Mouse (Mus musculus) kidney, embryonic 16.5 days (tissue): ENCODE results near the gene Entpd7. TPM values are rescaled to one million over a fixed set of nuclear protein-coding genes. Genes with fewer than 3 reads are reported as not detected.
A peak's percentile ranks its signal among the peaks of the same experiment; 100 is the strongest.

Experiments used
- ATAC-seq: fragments of 200-750 bp; cut with Nextera tagmentation; 2 replicates; pipeline ENCODE4 v1.8.0; 2017; ENCODE audit warnings: moderate TSS enrichment; ENCODE audit not compliant: low FRiP score, low TSS enrichment
- H3K27ac ChIP-seq: fragments of 300-500 bp; sonication (generic); 2 replicates; pipeline ENCODE4 v1.5.1; 2014; ENCODE audit warnings: low read length
- H3K27me3 ChIP-seq: fragments of 300-500 bp; sonication (generic); 2 replicates; pipeline ENCODE4 v1.6.1; 2014; ENCODE audit warnings: low read length, control low read depth, mixed read lengths; ENCODE audit not compliant: insufficient read depth
- H3K36me3 ChIP-seq: fragments of 300-500 bp; sonication (generic); 2 replicates; pipeline ENCODE4 v1.6.1; 2014; ENCODE audit warnings: low read length, control low read depth, mixed read lengths; ENCODE audit not compliant: insufficient read depth
- H3K4me1 ChIP-seq: fragments of 300-500 bp; sonication (generic); 2 replicates; pipeline ENCODE4 v1.6.1; 2014; ENCODE audit warnings: low read length, control low read depth, mixed read lengths; ENCODE audit not compliant: insufficient read depth
- H3K4me2 ChIP-seq: fragments of 300-500 bp; sonication (generic); replicated peaks from 2 replicates; pipeline ENCODE4 v1.6.1; 2014; ENCODE audit warnings: low read depth, low read length
- H3K4me3 ChIP-seq: fragments of 300-500 bp; sonication (generic); 2 replicates; pipeline ENCODE4 v1.5.1; 2014; ENCODE audit warnings: mild to moderate bottlenecking, low read length
- H3K9ac ChIP-seq: fragments of 300-500 bp; sonication (generic); replicated peaks from 2 replicates; pipeline ENCODE4 v1.6.1; 2014; ENCODE audit warnings: low read length
- H3K9me3 ChIP-seq: fragments of 300-500 bp; sonication (generic); 2 replicates; pipeline ENCODE4 v1.6.1; 2016; ENCODE audit warnings: low read length, control low read depth
- WGBS: fragments of 180-500 bp; shearing (Covaris S2); extraction: QIAGEN DNeasy Blood & Tissue Kit; methylation state at CpG from one replicate; pipeline ENCODE4 v1.1.7; 2014; 5-methylcytosine and 5-hydroxymethylcytosine counted together
- polyA plus RNA-seq: library from polyadenylated mRNA; unstranded; fragments of >200 nt; fragmentation: Nextera tagmentation; extraction: Ambion mirVana; gene quantifications from 2 replicates; pipeline ENCODE4 v1.2.1, GENCODE M21; 2015

Entpd7 gene
- polyA plus RNA-seq, 1 experiment from 2014 or later, result 12.9 TPM

- Histone ChIP-seq H3K4me2 (no peak overlapping the region), H3K27me3 (no peaks in the 10 kb centered on the region), H3K4me3 (no peak overlapping the region), H3K9me3 (no peaks in the 10 kb centered on the region), H3K36me3 (peaks cover 18% of the 10 kb centered on the region), H3K27ac (no peak overlapping the region), H3K9ac (no peak overlapping the region), H3K4me1 (peaks cover 11% of the 10 kb centered on the region; the same call in 1 of the 2 replicates)
- WGBS, result 88% methylated on average over 5 of the region's 5 CpGs
- no peak for ATAC-seq
These were observed 8.3 kb downstream of the Entpd7 start for GRCm38 (mm10) chr19:43697666-43698370.

GRCm38 (mm10) chr19:43699021-43699762 lies 9.7 kb downstream of the Entpd7 start:
- peaks cover 9% of the 10 kb centered on the region; the same call in 1 of the 2 replicates for H3K4me1 ChIP-seq
- no peaks in the 10 kb centered on the region for H3K9me3 ChIP-seq
- 55% methylated on average over 11 of the region's 11 CpGs for WGBS
- ATAC-seq, result no peak
- H3K4me2 ChIP-seq, result no peak overlapping the region
- H3K27ac ChIP-seq, result no peak overlapping the region
- no peaks in the 10 kb centered on the region for H3K27me3 ChIP-seq
- peaks cover 18% of the 10 kb centered on the region for H3K36me3 ChIP-seq
- no peak overlapping the region for H3K9ac ChIP-seq
- no peak overlapping the region for H3K4me3 ChIP-seq

- Histone ChIP-seq H3K36me3 (peaks cover 18% of the 10 kb centered on the region), H3K27me3 (no peaks in the 10 kb centered on the region), H3K9ac (no peak overlapping the region), H3K9me3 (no peaks in the 10 kb centered on the region), H3K4me2 (no peak overlapping the region), H3K27ac (no peak overlapping the region), H3K4me1 (peaks cover 9% of the 10 kb centered on the region; the same call in 1 of the 2 replicates), H3K4me3 (no peak overlapping the region)
- ATAC-seq, result no peak
- 84% methylated on average over 6 of the region's 6 CpGs for WGBS
These were observed 10.3 kb downstream of the Entpd7 start for GRCm38 (mm10) chr19:43699763-43700155.

DNA sequence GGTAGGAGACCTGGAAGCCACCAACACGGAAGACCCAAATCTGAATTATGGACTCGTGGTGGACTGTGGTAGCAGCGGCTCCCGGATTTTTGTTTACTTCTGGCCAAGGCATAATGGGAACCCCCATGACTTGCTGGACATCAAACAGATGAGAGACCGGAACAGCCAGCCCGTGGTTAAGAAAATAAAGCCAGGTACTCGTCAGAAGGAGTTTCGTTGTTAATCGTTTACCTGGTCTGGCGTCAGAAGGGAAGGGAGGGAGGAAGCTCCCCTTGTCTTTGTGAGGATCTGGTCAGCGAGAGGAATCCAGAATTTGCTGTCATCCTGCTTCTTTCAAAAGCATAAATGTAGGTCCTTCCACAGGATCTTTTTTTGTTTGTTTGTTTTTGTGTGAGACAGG lies 14.7 kb downstream of the Entpd7 start:
- no peaks in the 10 kb centered on the region for H3K4me1 ChIP-seq

GRCm38 (mm10) chr19:43704787-43705497 lies 15.5 kb downstream of the Entpd7 start:
- Histone ChIP-seq H3K4me3 (no peak overlapping the region), H3K27ac (no peak overlapping the region), H3K4me2 (no peak overlapping the region), H3K9ac (no peak overlapping the region), H3K4me1 (no peaks in the 10 kb centered on the region), H3K27me3 (no peaks in the 10 kb centered on the region), H3K36me3 (peaks cover 38% of the 10 kb centered on the region), H3K9me3 (no peaks in the 10 kb centered on the region)
- peak; percentile 54; the same call in 1 of the 2 replicates for ATAC-seq
- 71% methylated on average over 17 of the region's 17 CpGs for WGBS

More for the DNA sequence above, 14.7 kb downstream of the Entpd7 start:
- no peak overlapping the region for H3K4me3 ChIP-seq
- no peak for ATAC-seq
- no peak overlapping the region for H3K4me2 ChIP-seq
- 62% methylated on average over 11 of the region's 11 CpGs for WGBS
- H3K9me3 ChIP-seq, result no peaks in the 10 kb centered on the region
- no peak overlapping the region for H3K27ac ChIP-seq
- peaks cover 39% of the 10 kb centered on the region for H3K36me3 ChIP-seq
- no peaks in the 10 kb centered on the region for H3K27me3 ChIP-seq
- H3K9ac ChIP-seq, result no peak overlapping the region

- Histone ChIP-seq H3K4me2 (no peak overlapping the region), H3K27me3 (no peaks in the 10 kb centered on the region), H3K36me3 (peaks cover 21% of the 10 kb centered on the region), H3K9me3 (no peaks in the 10 kb centered on the region), H3K27ac (no peak overlapping the region), H3K9ac (no peak overlapping the region), H3K4me3 (no peak overlapping the region), H3K4me1 (peaks cover 12% of the 10 kb centered on the region; the same call in 1 of the 2 replicates)
- WGBS, result 96% methylated on average over 7 of the region's 7 CpGs
- ATAC-seq, result no peak
These were observed 18.7 kb downstream of the Entpd7 start for GRCm38 (mm10) chr19:43708206-43708605.

DNA sequence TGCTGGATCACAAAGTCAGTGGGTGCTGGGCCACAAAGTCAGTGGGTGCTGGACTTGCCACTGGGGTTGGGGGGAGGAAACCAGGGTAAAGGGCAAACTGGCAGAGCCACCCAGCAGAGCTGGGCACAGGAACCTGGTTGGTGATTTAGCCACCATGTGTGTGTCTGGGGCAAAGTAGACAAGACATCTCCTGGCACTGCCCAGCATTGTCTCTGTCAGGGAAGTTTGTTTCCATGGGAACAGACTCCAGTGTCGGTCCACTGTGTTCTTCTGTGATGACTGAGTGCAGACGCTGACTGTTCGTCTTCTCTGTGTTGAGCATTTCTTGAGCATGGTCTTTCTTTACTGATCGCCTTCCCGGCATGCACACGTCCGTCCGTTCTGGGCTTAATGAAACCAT lies 19.8 kb downstream of the Entpd7 start:
- Histone ChIP-seq H3K4me3 (no peak overlapping the region), H3K4me2 (no peak overlapping the region), H3K27me3 (no peaks in the 10 kb centered on the region), H3K9me3 (no peaks in the 10 kb centered on the region), H3K36me3 (peaks cover 21% of the 10 kb centered on the region), H3K9ac (no peak overlapping the region), H3K4me1 (peaks cover 12% of the 10 kb centered on the region; the same call in 1 of the 2 replicates), H3K27ac (no peak overlapping the region)
- WGBS, result 74% methylated on average over 8 of the region's 8 CpGs
- ATAC-seq, result no peak

- Histone ChIP-seq H3K27me3 (no peaks in the 10 kb centered on the region), H3K9me3 (no peaks in the 10 kb centered on the region), H3K36me3 (peaks cover 8% of the 10 kb centered on the region; the same call in 1 of the 2 replicates), H3K27ac (peak overlapping the region; percentile 67), H3K4me3 (no peak overlapping the region), H3K4me2 (no peak overlapping the region), H3K4me1 (peaks cover 12% of the 10 kb centered on the region; the same call in 1 of the 2 replicates), H3K9ac (no peak overlapping the region)
- 0 out of 2 replicates have a peak, but pooled peaks have one; percentile 19 for ATAC-seq
- WGBS, result 59% methylated on average over 16 of the region's 22 CpGs
These were observed 21.9 kb downstream of the Entpd7 start for GRCm38 (mm10) chr19:43711159-43711916.

DNA sequence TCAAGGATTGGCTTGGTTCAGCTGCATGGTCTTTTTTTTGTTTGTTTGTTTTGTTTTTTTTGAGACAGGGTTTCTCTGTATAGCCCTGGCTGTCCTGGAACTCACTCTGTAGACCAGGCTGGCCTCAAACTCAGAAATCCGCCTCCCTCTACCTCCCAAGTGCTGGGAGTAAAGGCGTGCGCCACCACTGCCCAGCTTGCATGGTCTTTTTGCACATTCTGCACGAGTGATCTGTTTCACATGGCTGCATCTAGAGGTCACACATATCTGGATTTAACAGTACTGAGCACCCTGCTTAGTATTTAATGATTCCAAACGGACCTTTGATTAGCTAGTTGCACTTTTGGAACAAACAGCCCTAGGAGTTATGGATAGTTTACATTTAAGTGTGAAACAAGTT lies 22.5 kb downstream of the Entpd7 start:
- no peak overlapping the region for H3K4me2 ChIP-seq
- no peaks in the 10 kb centered on the region for H3K27me3 ChIP-seq
- H3K27ac ChIP-seq, result no peak overlapping the region
- no peak overlapping the region for H3K4me3 ChIP-seq
- no peak overlapping the region for H3K9ac ChIP-seq
- ATAC-seq, result 0 out of 2 replicates have a peak, but pooled peaks have one; percentile 12
- no peaks in the 10 kb centered on the region for H3K9me3 ChIP-seq
- peaks cover 5% of the 10 kb centered on the region; the same call in 1 of the 2 replicates for H3K36me3 ChIP-seq
- H3K4me1 ChIP-seq, result peaks cover 12% of the 10 kb centered on the region; the same call in 1 of the 2 replicates
- WGBS, result 48% methylated on average over 5 of the region's 5 CpGs
